Mouse (Mus musculus): ENCODE data around the gene Susd6. TPM values are rescaled to one million over a fixed set of nuclear protein-coding genes. Genes with fewer than 3 reads are reported as not detected.

The Susd6 gene
- polyA plus RNA-seq, 1 experiment = 46.3 TPM

DNA sequence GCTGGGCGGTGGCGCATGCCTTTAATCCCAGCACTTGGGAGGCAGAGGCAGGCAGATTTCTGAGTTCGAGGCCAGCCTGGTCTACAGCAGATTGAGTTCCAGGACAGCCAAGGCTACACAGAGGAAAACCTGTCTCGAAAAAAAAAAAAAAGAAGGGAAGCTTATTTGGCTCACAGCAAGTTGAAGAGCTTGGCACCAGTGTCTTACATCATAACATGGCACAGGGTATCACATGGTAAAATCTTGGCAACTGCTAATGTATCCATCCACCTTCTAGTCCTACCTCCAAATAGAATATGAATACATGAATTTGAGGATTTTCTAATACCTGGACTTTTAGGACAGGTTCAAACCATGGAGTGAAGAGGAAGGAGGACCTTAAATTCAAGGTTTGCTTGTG, 4.2 kb downstream of the Susd6 start:
- Histone ChIP-seq H3K27ac (ENCODE audit: insufficient read depth, low read length) (no peak overlapping the region), H3K4me1 (ENCODE audit: control insufficient read depth, insufficient read depth, low read length) (peaks cover 15% of the 10 kb centered on the region), H3K4me3 (replicated peaks; ENCODE audit: insufficient read depth, low read depth, low read length) (no peak overlapping the region), H3K27me3 (ENCODE audit: control insufficient read depth, insufficient read depth, low read length) (no peaks in the 10 kb centered on the region)
- WGBS = 59% methylated on average over 4 of the region's 4 CpGs
- DNase-seq = peak in 1 of 2 experiments; percentile 63
- no peak for TF ChIP-seq POLR2A (IDR thresholded peaks at IDR 0.05; ENCODE audit: borderline replicate concordance, insufficient read depth, low read length)
- TF ChIP-seq CTCF (IDR thresholded peaks at IDR 0.05; ENCODE audit: borderline replicate concordance, insufficient read depth, low read depth, low read length) = no peak

DNA sequence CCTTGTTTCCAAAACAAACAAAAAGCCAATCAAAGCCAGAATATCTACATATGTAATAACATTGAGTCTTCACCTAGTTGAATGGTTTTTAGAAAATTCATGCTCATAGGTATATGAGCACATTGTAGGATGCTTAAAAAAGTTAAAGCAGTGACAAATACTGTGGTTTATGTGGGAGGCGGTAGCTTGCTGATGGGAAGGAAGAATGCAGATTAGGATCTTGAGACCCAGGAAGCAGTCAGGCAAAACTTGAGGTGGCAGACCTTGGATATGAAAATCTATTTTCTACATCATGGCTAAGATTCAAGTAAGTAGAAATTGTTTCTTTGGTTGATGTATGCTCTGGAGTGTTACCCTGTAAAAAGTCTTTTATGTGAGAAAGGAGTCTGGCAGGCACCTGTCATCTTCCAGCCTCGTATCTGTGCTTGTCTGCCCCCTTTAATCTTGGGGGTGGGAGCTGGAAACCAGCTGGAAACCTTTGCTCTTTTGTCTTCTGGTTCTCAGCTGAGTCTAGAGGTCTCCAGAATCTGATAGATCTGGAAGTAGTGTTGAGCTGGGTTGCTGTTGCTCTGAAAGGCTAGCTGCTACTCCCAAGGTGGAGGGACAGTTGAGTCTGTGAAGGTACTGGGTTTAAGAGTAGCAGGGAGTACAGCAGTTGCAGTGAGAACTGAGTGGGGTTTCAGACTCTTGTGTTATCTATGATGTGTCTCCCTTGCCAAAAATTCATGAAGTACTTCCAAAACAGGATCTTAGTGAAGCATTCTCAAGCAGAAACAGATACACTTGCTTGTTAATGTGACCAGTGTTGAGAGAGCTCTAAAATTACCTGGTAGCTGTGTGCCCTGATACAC, 4.8 kb downstream of the Susd6 start:
- TF ChIP-seq POLR2A (IDR thresholded peaks at IDR 0.05; ENCODE audit: borderline replicate concordance, insufficient read depth, low read length) (no peak), CTCF (IDR thresholded peaks at IDR 0.05; ENCODE audit: borderline replicate concordance, insufficient read depth, low read depth, low read length) (no peak)
- WGBS = 48% methylated on average over 2 of the region's 2 CpGs
- no peak overlapping the region for H3K4me3 ChIP-seq (replicated peaks; ENCODE audit: insufficient read depth, low read depth, low read length)
- H3K4me1 ChIP-seq (ENCODE audit: control insufficient read depth, insufficient read depth, low read length) = peaks cover 20% of the 10 kb centered on the region
- no peak for DNase-seq
- no peaks in the 10 kb centered on the region for H3K27me3 ChIP-seq (ENCODE audit: control insufficient read depth, insufficient read depth, low read length)
- peak overlapping the region; percentile 28; the same call in 1 of the 2 replicates for H3K27ac ChIP-seq (ENCODE audit: insufficient read depth, low read length)

DNA sequence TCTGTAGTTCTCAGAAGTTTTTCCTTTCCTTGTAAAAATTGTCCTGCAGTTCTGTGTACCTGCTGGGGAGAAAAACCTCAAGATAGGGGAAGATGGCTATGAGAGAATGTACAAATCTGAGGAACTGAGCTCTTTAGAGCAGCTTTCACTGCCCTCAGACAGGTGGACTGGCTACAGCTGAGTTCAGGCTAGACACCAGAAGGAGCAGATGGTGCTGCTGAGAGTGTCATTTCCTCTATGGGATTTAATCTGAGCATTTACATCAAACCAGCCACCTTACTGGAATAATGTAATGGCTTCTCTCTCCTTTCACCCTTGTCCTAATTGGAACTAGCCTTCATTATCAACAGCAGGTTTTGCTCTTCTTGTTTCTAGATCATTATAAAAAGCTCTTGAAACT, 8.0 kb downstream of the Susd6 start:
- peak; percentile 82 to 94 for DNase-seq
- Histone ChIP-seq H3K27me3 (ENCODE audit: control insufficient read depth, insufficient read depth, low read length) (no peaks in the 10 kb centered on the region), H3K4me3 (replicated peaks; ENCODE audit: insufficient read depth, low read depth, low read length) (no peak overlapping the region), H3K27ac (ENCODE audit: insufficient read depth, low read length) (no peak overlapping the region), H3K4me1 (ENCODE audit: control insufficient read depth, insufficient read depth, low read length) (peaks cover 22% of the 10 kb centered on the region)
- no peak for TF ChIP-seq POLR2A (IDR thresholded peaks at IDR 0.05; ENCODE audit: borderline replicate concordance, insufficient read depth, low read length)

DNA sequence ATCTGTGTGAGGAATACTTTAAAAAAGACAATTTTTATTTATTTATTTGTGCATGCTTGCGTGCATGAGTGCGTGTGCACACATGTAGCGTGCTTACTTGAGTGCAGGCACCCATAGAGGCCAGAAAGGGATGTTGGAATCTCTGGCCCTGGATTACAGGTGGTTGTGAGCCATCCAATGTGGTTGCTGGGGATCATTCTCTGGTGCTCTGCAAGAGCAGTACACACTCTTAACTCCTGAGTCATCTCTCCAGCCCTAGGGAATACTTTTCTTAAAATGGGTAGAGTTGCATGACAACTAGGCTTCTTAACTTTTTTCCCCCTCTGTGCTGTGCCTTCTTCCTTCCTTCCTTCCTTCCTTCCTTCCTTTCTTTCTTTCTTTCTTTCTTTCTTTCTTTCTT, 9.8 kb downstream of the Susd6 start:
- no peak for DNase-seq
- H3K27me3 ChIP-seq (ENCODE audit: control insufficient read depth, insufficient read depth, low read length) = no peaks in the 10 kb centered on the region
- H3K4me1 ChIP-seq (ENCODE audit: control insufficient read depth, insufficient read depth, low read length) = peaks cover 17% of the 10 kb centered on the region
- peak overlapping the region; percentile 76; the same call in 1 of the 2 replicates for H3K27ac ChIP-seq (ENCODE audit: insufficient read depth, low read length)
- TF ChIP-seq CTCF (IDR thresholded peaks at IDR 0.05; ENCODE audit: borderline replicate concordance, insufficient read depth, low read depth, low read length) = no peak
- TF ChIP-seq POLR2A (IDR thresholded peaks at IDR 0.05; ENCODE audit: borderline replicate concordance, insufficient read depth, low read length) = no peak
- WGBS = 89% methylated on average over 3 of the region's 3 CpGs
- H3K4me3 ChIP-seq (replicated peaks; ENCODE audit: insufficient read depth, low read depth, low read length) = no peak overlapping the region

DNA sequence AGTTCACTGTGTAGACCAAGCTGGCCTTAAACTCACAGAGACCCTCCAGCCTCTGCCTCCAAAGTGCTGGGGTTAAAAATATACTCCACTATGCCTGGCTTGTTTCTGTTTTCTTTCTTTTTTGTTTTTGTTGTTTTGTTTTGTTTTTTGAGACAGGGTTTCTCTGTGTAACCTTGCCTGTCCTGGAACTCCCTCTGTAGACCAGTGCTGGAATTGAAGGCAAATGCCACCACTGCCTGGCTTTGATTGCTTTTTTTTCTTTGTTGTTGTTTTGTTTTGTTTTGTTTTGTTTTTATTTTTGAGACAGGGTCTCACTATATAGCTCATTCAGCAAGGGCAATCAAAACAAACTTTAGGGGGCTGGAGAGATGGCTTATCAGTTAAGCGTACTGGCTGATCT, 11.1 kb downstream of the Susd6 start:
- H3K4me3 ChIP-seq (replicated peaks; ENCODE audit: insufficient read depth, low read depth, low read length) = no peak overlapping the region
- H3K27ac ChIP-seq (ENCODE audit: insufficient read depth, low read length) = no peak overlapping the region; the same call in 1 of the 2 replicates
- H3K27me3 ChIP-seq (ENCODE audit: control insufficient read depth, insufficient read depth, low read length) = no peaks in the 10 kb centered on the region
- H3K4me1 ChIP-seq (ENCODE audit: control insufficient read depth, insufficient read depth, low read length) = peaks cover 17% of the 10 kb centered on the region
- DNase-seq = no peak
- WGBS = 92% methylated on average over 1 of the region's 1 CpGs
- TF ChIP-seq CTCF (IDR thresholded peaks at IDR 0.05; ENCODE audit: borderline replicate concordance, insufficient read depth, low read depth, low read length) (no peak; the same call in 1 of the 2 replicates), POLR2A (IDR thresholded peaks at IDR 0.05; ENCODE audit: borderline replicate concordance, insufficient read depth, low read length) (no peak)

DNA sequence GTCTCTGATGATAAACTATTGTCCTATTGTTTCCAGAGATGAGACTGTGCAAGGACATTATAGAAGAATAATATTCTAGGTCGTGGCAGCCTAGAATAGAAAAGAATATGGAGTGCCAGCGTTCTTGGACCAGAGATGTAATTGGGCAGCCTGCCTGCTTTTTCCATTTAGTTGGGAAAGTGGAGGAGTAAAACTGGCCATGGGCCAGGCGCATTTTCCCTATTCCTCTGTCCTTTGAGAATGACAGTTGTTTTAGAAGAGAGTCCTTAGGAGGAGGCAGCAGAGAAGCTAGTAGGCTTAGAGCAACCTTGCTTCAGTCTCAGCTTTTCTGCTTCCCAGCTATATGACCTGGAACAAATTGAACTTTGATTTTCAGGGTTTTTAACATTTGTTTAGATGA, 13.6 kb downstream of the Susd6 start:
- peak; percentile 85 to 89 for DNase-seq
- Histone ChIP-seq H3K27me3 (ENCODE audit: control insufficient read depth, insufficient read depth, low read length) (no peaks in the 10 kb centered on the region), H3K4me1 (ENCODE audit: control insufficient read depth, insufficient read depth, low read length) (peaks cover 25% of the 10 kb centered on the region), H3K27ac (ENCODE audit: insufficient read depth, low read length) (peak overlapping the region; percentile 87; the same call in 1 of the 2 replicates), H3K4me3 (replicated peaks; ENCODE audit: insufficient read depth, low read depth, low read length) (no peak overlapping the region)
- no peak for TF ChIP-seq POLR2A (IDR thresholded peaks at IDR 0.05; ENCODE audit: borderline replicate concordance, insufficient read depth, low read length)
- WGBS = 2% methylated on average over 3 of the region's 3 CpGs

DNA sequence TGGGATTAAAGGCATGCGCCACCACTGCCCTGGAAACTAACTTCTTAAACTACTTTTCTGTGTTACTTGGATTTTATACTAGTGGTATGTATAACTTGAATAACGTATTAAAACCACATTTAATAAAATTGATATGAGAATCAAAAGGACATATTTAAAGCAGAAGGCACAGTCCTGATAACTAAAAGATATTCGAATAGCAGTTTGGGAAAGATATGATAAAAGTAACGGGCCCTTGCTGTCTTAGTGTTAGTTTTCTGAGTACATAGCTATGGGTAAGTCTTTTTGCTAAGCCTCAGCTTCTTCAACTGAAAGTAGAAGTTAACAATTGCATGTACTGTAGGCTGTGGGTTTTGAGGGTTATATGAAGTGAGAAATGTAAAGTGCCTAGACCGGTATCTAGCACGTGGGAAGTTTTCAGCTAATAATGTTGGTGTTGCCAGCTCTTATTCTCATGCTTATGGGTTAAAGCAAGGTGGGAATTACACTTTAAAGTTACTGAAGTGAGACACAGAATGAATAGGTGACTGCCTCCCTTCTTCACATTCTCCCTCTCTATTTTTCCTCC, 14.6 kb downstream of the Susd6 start:
- Histone ChIP-seq H3K27ac (ENCODE audit: insufficient read depth, low read length) (no peak overlapping the region), H3K4me3 (replicated peaks; ENCODE audit: insufficient read depth, low read depth, low read length) (no peak overlapping the region), H3K4me1 (ENCODE audit: control insufficient read depth, insufficient read depth, low read length) (peaks cover 22% of the 10 kb centered on the region; the same call in 1 of the 2 replicates), H3K27me3 (ENCODE audit: control insufficient read depth, insufficient read depth, low read length) (no peaks in the 10 kb centered on the region)
- no peak for DNase-seq
- TF ChIP-seq CTCF (IDR thresholded peaks at IDR 0.05; ENCODE audit: borderline replicate concordance, insufficient read depth, low read depth, low read length) (no peak), POLR2A (IDR thresholded peaks at IDR 0.05; ENCODE audit: borderline replicate concordance, insufficient read depth, low read length) (no peak)
- 86% methylated on average over 6 of the region's 6 CpGs for WGBS

Data from cerebellum, adult 2 months (tissue).